Mouse (Mus musculus) kidney, postnatal 0 days (tissue): ENCODE measurements around the gene Lcorl. TPM values are rescaled to one million over a fixed set of nuclear protein-coding genes. Genes with fewer than 3 reads are reported as not detected.

Experiments
- ATAC-seq: fragments of 200-750 bp; cut with Nextera tagmentation; replicated peaks from 2 replicates; pipeline ENCODE4 v1.8.0; 2017; ENCODE audit warnings: low read depth, moderate number of reproducible peaks, moderate TSS enrichment, moderate library complexity; ENCODE audit not compliant: low FRiP score
- DNase-seq: peaks from one replicate; pipeline ENCODE4 v3.0.0-alpha.2; 2016; ENCODE audit warnings: low spot score
- H3K27ac ChIP-seq: fragments of 300-500 bp; sonication (generic); 2 replicates; pipeline ENCODE4 v1.5.1; 2014; ENCODE audit warnings: mild to moderate bottlenecking
- H3K27me3 ChIP-seq: fragments of 300-500 bp; sonication (generic); 2 replicates; pipeline ENCODE4 v1.6.1; 2014; ENCODE audit warnings: low read length, mixed read lengths; ENCODE audit not compliant: insufficient read depth
- H3K36me3 ChIP-seq: fragments of 300-500 bp; sonication (generic); 2 replicates; pipeline ENCODE4 v1.6.1; 2014; ENCODE audit warnings: low read length, mixed read lengths; ENCODE audit not compliant: insufficient read depth
- H3K4me1 ChIP-seq: fragments of 300-500 bp; sonication (generic); replicated peaks from 2 replicates; pipeline ENCODE4 v1.6.1; 2014; ENCODE audit warnings: antibody characterized with exemption, low read length, mixed read lengths; ENCODE audit not compliant: insufficient read depth
- H3K4me2 ChIP-seq: fragments of 300-500 bp; sonication (generic); 2 replicates; pipeline ENCODE4 v1.6.1; 2014; ENCODE audit warnings: mild to moderate bottlenecking, low read length, moderate library complexity, mixed read lengths
- H3K4me3 ChIP-seq: fragments of 300-500 bp; sonication (generic); replicated peaks from 2 replicates; pipeline ENCODE4 v1.5.1; 2014; ENCODE audit warnings: low read depth, low read length
- H3K9ac ChIP-seq: fragments of 300-500 bp; sonication (generic); 2 replicates; pipeline ENCODE4 v1.6.1; 2014; ENCODE audit warnings: low read depth, low read length
- H3K9me3 ChIP-seq: fragments of 300-500 bp; sonication (generic); replicated peaks from 2 replicates; pipeline ENCODE4 v1.6.1; 2016; ENCODE audit warnings: low read length, inconsistent platforms, mixed read lengths
- CTCF ChIP-seq: IDR thresholded peaks from 2 replicates; pipeline ENCODE4 v1.5.1; 2016; ENCODE audit warnings: antibody characterized with exemption, low read depth, mild to moderate bottlenecking, moderate library complexity
- WGBS: fragments of 180-500 bp; shearing (Covaris S2); extraction: QIAGEN DNeasy Blood & Tissue Kit; methylation state at CpG from one replicate; pipeline ENCODE4 v1.1.7; 2014; 5-methylcytosine and 5-hydroxymethylcytosine counted together
- polyA plus RNA-seq: library from polyadenylated mRNA; unstranded; fragments of >200 nt; fragmentation: Nextera tagmentation; extraction: Ambion mirVana; gene quantifications from 2 replicates; pipeline ENCODE4 v1.2.1, GENCODE M21; 2015

Lcorl gene
- polyA plus RNA-seq, 1 experiment from 2014 or later: 23.1 TPM

DNA sequence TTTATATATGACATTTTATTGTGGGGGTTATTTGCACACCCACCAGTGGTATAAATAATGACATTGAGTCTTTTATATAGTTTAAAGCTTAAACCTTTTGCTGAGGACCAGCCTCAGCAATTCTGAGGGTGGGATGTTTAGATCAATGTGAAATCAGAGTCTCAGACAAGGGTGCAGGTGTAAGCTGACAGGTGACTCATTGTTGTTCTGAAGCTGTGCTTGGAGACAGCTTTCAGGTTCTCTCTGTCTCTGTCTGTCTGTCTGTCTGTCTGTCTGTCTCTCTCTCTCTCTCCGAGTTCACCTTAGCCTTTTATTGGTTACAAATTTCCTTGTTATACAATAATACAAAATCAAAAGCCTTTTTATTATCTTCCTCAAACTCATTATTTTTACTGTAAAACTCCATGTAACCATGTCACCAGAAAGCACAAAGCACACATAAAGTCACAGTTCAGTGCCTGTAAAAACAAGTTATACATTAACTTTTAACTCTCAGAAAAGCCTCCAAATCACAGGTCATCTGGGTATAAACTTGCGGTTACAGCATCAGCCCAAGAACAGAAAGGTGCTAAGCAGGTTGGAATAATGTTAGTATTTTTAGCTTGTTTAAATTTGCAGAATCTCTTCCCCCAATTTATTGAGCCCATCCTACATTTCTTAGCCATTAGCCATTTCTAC, 206.2 kb downstream of the Lcorl start:
- ATAC-seq (no peak; the same call in 1 of the 2 replicates), DNase-seq (peak; percentile 49)
- no peak overlapping the region; the same call in 1 of the 2 replicates for H3K27ac ChIP-seq
- no peaks in the 10 kb centered on the region for H3K36me3 ChIP-seq
- H3K4me1 ChIP-seq: no peaks in the 10 kb centered on the region
- WGBS: 52% methylated on average over 2 of the region's 2 CpGs
- no peaks in the 10 kb centered on the region for H3K27me3 ChIP-seq
- no peak overlapping the region for H3K4me2 ChIP-seq
- H3K9ac ChIP-seq: no peak overlapping the region
- no peaks in the 10 kb centered on the region for H3K9me3 ChIP-seq
- no peak overlapping the region for H3K4me3 ChIP-seq
- no peak for TF ChIP-seq CTCF

Other genes with a start within 250 kb of the Lcorl start
- 2.4 and 2.6 TPM in 2 replicates for gene Fam184b, start 218.0 kb downstream of the Lcorl start, polyA plus RNA-seq
- 21.8 and 24.7 TPM in 2 replicates for gene Ncapg, start 187.7 kb downstream of the Lcorl start, polyA plus RNA-seq